Mouse (Mus musculus) midbrain, embryonic 11.5 days (tissue): Measurements from ENCODE around the gene Adgrg6. TPM values are rescaled to one million over a fixed set of nuclear protein-coding genes. Genes with fewer than 3 reads are reported as not detected.

ENCODE experiments used
- ATAC-seq: fragments of 200-750 bp; cut with Nextera tagmentation; 2 replicates; pipeline ENCODE4 v1.8.0; 2017; ENCODE audit warnings: moderate TSS enrichment, moderate library complexity; ENCODE audit not compliant: low FRiP score
- DNase-seq: peaks from one replicate; pipeline ENCODE4 v3.0.0; 2015; ENCODE audit warnings: low spot score; ENCODE audit errors: missing footprints
- H3K27ac ChIP-seq: fragments of 300-500 bp; sonication (generic); 2 replicates; pipeline ENCODE4 v1.5.1; 2014; ENCODE audit warnings: low read depth, low read length
- H3K27me3 ChIP-seq: fragments of 300-500 bp; sonication (generic); 2 replicates; pipeline ENCODE4 v1.6.1; 2014; ENCODE audit warnings: mild to moderate bottlenecking, low read length, moderate library complexity, mixed read lengths; ENCODE audit not compliant: control insufficient read depth, insufficient read depth
- H3K36me3 ChIP-seq: fragments of 300-500 bp; sonication (generic); 2 replicates; pipeline ENCODE4 v1.6.1; 2014; ENCODE audit warnings: mild to moderate bottlenecking, low read length, moderate library complexity, mixed read lengths; ENCODE audit not compliant: control insufficient read depth, insufficient read depth
- H3K4me1 ChIP-seq: fragments of 300-500 bp; sonication (generic); 2 replicates; pipeline ENCODE4 v1.6.1; 2014; ENCODE audit warnings: low read length; ENCODE audit not compliant: control insufficient read depth, insufficient read depth
- H3K4me2 ChIP-seq: fragments of 300-500 bp; sonication (generic); 2 replicates; pipeline ENCODE4 v1.6.1; 2014; ENCODE audit warnings: mild to moderate bottlenecking, moderate library complexity
- H3K4me3 ChIP-seq: fragments of 300-500 bp; sonication (generic); 2 replicates; pipeline ENCODE4 v1.5.1; 2014; ENCODE audit warnings: low read depth, low read length
- H3K9ac ChIP-seq: fragments of 300-500 bp; sonication (generic); 2 replicates; pipeline ENCODE4 v1.6.1; 2014; ENCODE audit warnings: low read length
- H3K9me3 ChIP-seq: fragments of 300-500 bp; sonication (generic); 2 replicates; pipeline ENCODE4 v1.6.1; 2016; ENCODE audit warnings: low read length; ENCODE audit not compliant: control insufficient read depth
- WGBS: fragments of 180-500 bp; shearing (Covaris S2); extraction: QIAGEN DNeasy Blood & Tissue Kit; methylation state at CpG from one replicate; pipeline ENCODE4 v1.1.7; 2014; 5-methylcytosine and 5-hydroxymethylcytosine counted together
- polyA plus RNA-seq: library from polyadenylated mRNA; unstranded; fragments of >200 nt; fragmentation: Nextera tagmentation; extraction: Ambion mirVana; gene quantifications from 2 replicates; pipeline ENCODE4 v1.2.1, GENCODE M21; 2014

Gene Adgrg6
- polyA plus RNA-seq, 1 experiment from 2014 or later, result 1.2 TPM

DNA sequence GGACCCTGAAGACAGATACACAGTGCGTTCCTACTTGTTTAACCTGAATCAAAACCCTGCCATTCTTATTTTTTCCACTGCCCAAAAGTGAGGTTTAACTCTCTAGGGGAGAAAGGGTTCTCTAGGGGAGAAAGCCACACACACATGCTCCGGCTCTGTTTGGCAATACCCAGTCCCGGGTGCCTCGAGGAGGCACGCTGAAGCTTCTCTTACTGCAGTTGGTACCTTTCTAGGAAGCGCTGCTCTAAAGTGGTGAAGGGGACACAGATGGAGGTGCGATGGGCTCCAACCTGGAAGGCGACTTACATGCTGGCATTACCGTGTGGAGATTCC is 885 bp downstream of the Adgrg6 start:
- Histone ChIP-seq H3K9ac (peak overlapping the region; percentile 67; the same call in 1 of the 2 replicates), H3K27me3 (peaks cover 14% of the 10 kb centered on the region), H3K36me3 (no peaks in the 10 kb centered on the region), H3K9me3 (no peaks in the 10 kb centered on the region), H3K4me3 (peak overlapping the region; percentile 63), H3K27ac (no peak overlapping the region), H3K4me2 (peak overlapping the region; percentile 91), H3K4me1 (peaks cover 2% of the 10 kb centered on the region; the same call in 1 of the 2 replicates)
- DNase-seq (no peak), ATAC-seq (no peak)
- WGBS, result 9% methylated on average over 9 of the region's 9 CpGs

DNA sequence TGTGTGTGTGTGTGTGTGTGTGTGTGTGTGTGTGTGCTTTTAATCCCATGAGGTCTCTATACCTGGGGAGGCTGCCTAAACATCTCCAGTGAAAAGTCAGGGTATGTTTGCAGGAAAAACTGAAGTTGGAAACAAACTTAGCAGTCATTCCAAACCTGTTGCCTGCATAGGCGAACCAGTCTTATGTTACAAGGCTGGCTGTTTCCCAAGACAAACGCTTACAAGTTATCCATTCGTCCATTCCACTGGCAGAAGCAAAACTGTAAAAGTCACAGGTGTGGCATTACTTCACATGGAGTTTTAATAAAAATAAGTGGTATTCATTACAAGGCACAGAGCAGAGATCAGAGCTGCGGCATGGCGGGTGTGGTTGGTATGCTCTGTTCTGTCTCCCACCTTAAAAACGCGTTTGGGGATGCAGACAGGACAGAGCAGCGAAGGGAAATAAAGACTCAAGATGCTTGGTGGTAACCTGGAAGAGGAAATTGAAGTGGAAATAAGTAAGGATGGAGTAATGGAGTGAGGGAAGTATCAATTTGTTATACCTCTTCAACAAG is 1.9 kb downstream of the Adgrg6 start:
- Histone ChIP-seq H3K4me1 (peaks cover 2% of the 10 kb centered on the region; the same call in 1 of the 2 replicates), H3K27me3 (peaks cover 14% of the 10 kb centered on the region), H3K9ac (no peak overlapping the region), H3K4me3 (no peak overlapping the region), H3K36me3 (no peaks in the 10 kb centered on the region), H3K4me2 (no peak overlapping the region), H3K27ac (no peak overlapping the region), H3K9me3 (no peaks in the 10 kb centered on the region)
- WGBS, result 82% methylated on average over 8 of the region's 8 CpGs
- no peak for ATAC-seq
- DNase-seq, result no peak

DNA sequence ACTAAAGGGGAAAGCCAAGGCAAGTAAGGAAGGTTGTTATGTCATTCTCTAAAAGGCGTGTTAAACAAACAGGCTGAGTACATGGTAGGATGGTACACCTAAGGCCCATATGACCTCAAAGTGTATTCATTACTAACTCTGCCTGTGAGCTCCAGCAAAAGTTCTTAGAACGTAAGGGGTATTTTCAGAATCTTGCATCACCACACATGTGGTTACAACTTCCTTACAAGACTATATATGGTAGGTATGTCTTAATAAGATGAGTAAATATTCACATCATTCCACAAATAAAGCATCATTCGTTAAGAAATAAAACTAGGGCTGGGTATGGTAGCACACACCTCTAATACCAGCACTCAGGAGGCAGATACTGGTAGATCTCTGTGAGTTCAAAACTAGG is 8.4 kb downstream of the Adgrg6 start:
- whole genome bisulfite sequencing, result 90% methylated on average over 3 of the region's 3 CpGs
- Histone ChIP-seq H3K36me3 (no peaks in the 10 kb centered on the region), H3K27me3 (no peaks in the 10 kb centered on the region), H3K4me3 (no peak overlapping the region), H3K9ac (no peak overlapping the region), H3K4me2 (no peak overlapping the region), H3K27ac (no peak overlapping the region), H3K9me3 (no peaks in the 10 kb centered on the region), H3K4me1 (no peaks in the 10 kb centered on the region)
- DNase-seq (no peak), ATAC-seq (no peak)

DNA sequence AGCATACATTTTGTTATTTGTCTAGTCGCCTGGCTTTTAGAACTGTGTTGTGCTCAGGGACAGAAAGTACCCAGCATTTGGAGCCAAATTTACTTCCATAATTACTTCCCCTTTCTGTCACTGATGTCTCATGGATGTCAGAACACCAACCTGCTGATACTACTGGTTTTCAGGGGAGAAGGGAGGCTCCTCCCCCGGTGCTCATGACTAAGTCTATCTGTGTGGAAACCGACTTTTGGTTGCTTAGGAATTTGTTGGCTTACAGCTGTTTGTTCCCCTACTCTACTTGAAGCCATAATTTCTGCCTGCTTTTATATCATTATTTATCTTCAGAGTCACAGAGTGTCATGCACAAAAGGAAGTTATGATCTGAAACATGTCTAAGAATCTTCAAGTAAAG is 14.4 kb downstream of the Adgrg6 start:
- DNase-seq (no peak), ATAC-seq (no peak)
- Histone ChIP-seq H3K9ac (no peak overlapping the region), H3K9me3 (no peaks in the 10 kb centered on the region), H3K4me2 (no peak overlapping the region), H3K27ac (no peak overlapping the region), H3K4me1 (no peaks in the 10 kb centered on the region), H3K36me3 (no peaks in the 10 kb centered on the region), H3K27me3 (no peaks in the 10 kb centered on the region), H3K4me3 (no peak overlapping the region)
- WGBS, result 90% methylated on average over 3 of the region's 3 CpGs

DNA sequence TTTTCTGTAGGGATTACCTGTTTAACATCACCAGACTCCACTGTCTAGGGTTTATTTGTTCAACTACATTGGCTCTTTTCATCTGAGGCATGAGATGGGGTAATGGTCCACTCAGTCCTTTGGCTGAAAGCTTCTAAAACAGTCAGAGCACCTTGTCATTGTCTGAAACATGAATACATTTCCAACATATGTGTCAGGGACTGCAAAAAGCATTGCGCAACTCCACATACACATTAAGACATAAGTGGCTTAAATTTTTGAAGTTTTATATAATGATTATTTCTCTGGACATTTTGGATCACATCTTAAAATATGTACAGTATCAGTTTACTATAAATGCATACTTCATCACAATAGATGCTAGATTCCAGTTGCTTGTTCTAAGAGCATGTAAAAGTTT is 14.8 kb downstream of the Adgrg6 start:
- Histone ChIP-seq H3K4me3 (no peak overlapping the region), H3K9ac (no peak overlapping the region), H3K4me1 (no peaks in the 10 kb centered on the region), H3K4me2 (no peak overlapping the region), H3K27me3 (no peaks in the 10 kb centered on the region), H3K9me3 (no peaks in the 10 kb centered on the region), H3K27ac (no peak overlapping the region), H3K36me3 (no peaks in the 10 kb centered on the region)
- no peak for DNase-seq
- WGBS, result 100% methylated on average over 1 of the region's 1 CpGs
- no peak for ATAC-seq

DNA sequence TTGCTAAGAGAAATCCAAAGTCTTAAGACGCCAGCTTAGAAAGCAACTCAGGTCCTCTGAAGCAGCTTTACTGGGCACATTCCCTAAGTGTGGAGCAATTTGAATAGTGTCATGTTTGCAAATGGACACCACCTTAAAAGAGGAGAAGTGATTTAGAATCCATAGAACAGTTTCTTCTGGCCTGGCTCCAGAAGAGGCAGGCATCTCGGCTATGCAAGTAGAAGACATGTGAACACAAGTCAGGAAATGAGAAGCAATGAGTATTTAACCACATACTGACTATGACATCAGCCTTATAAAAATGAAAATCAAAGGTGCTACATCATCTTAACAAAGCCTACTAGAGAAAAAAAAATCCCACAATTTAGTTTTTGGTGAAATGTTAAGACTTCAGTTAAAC is 17.7 kb downstream of the Adgrg6 start:
- Histone ChIP-seq H3K4me3 (no peak overlapping the region), H3K9ac (no peak overlapping the region), H3K4me1 (no peaks in the 10 kb centered on the region), H3K36me3 (no peaks in the 10 kb centered on the region), H3K4me2 (no peak overlapping the region), H3K9me3 (no peaks in the 10 kb centered on the region), H3K27ac (no peak overlapping the region), H3K27me3 (no peaks in the 10 kb centered on the region)
- 91% methylated on average over 2 of the region's 2 CpGs for WGBS
- DNase-seq, result no peak
- ATAC-seq, result no peak

DNA sequence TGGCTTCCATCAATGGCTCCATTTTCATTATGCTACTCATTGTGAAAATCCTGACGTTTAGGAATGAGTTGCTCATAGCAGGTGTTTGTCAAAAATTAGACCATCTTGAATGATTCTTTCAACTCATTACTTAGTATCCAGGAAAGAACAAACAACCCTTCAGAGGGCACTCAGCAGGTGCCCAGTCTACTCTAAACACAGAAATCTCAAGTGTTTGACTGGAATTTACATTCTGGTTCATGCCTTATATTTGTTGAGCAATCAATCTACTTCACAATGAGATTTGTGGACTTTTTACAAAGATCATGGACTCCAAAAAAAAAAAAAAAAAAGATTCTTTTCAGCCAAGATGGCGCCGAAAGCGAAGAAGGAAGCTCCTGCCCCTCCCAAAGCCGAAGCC is 22.7 kb downstream of the Adgrg6 start:
- no peak for DNase-seq
- 93% methylated on average over 5 of the region's 5 CpGs for WGBS
- no peaks in the 10 kb centered on the region for H3K4me1 ChIP-seq
- no peak overlapping the region for H3K9ac ChIP-seq
- H3K27me3 ChIP-seq, result no peaks in the 10 kb centered on the region
- no peak for ATAC-seq
- H3K27ac ChIP-seq, result no peak overlapping the region
- no peaks in the 10 kb centered on the region for H3K9me3 ChIP-seq
- no peak overlapping the region for H3K4me2 ChIP-seq
- no peaks in the 10 kb centered on the region for H3K36me3 ChIP-seq
- H3K4me3 ChIP-seq, result no peak overlapping the region

DNA sequence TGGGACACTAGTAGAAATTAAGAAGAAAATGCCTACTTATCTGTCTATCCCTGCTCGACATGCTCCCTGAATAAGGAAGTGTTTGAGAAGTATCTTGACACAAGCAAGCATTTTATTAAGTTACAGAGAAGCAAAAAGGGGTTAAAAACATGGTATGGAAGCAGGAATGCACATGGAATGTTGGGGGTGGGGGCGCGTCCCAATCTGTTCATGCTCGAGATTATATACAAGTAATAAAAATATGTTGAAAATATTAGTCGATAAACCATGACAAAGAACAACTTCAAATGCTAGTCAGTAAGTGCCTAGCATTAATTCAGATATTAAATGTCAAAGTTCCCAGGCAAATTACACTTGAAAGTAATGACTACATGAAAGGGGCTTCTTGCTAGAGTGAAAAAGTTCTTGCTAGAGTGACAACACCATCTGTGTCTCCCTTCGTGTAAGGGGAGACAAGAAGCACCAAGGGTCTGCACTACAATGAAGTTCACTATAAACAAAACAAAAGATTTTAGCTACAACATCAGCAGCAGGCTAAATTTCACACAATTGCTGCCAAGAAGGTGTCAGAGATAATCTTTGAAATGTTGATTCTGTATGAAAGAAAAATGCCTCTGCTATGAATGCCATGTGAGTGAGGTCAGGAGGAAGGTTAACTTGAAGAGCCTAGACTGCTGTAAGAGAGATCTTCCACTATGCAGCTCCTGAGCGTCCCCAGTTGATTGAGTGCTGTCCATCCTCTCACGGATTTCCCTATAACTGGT is 24.4 kb downstream of the Adgrg6 start:
- Histone ChIP-seq H3K27ac (no peak overlapping the region), H3K27me3 (no peaks in the 10 kb centered on the region), H3K9me3 (no peaks in the 10 kb centered on the region), H3K36me3 (no peaks in the 10 kb centered on the region), H3K4me1 (no peaks in the 10 kb centered on the region), H3K4me2 (no peak overlapping the region), H3K4me3 (no peak overlapping the region), H3K9ac (no peak overlapping the region)
- ATAC-seq, result no peak
- no peak for DNase-seq
- 85% methylated on average over 8 of the region's 8 CpGs for WGBS

DNA sequence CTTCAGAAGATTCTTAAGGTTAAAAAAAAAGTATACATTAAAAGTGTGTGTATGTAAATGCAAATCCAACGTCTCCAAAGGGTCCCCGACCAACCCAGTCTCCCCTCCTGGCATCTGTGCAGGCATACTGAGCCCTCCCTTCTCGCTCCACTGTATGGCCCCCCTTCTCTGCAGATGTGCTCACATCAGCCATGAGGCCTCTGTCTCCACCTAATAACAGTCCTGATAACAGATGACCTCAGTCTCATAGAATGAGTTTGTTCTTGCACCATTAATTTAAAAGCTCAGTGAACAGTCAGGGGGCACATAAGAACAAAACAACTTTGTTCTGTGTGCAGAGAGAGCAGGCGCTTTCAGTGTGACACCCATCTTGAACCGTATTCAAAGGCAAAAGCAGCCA is 27.6 kb downstream of the Adgrg6 start:
- no peak overlapping the region for H3K27ac ChIP-seq
- H3K27me3 ChIP-seq, result no peaks in the 10 kb centered on the region
- 80% methylated on average over 5 of the region's 5 CpGs for WGBS
- no peaks in the 10 kb centered on the region for H3K9me3 ChIP-seq
- no peak overlapping the region for H3K4me3 ChIP-seq
- no peak for DNase-seq
- no peaks in the 10 kb centered on the region for H3K4me1 ChIP-seq
- H3K4me2 ChIP-seq, result no peak overlapping the region
- no peak overlapping the region for H3K9ac ChIP-seq
- ATAC-seq, result no peak
- no peaks in the 10 kb centered on the region for H3K36me3 ChIP-seq
